Mouse (Mus musculus): ENCODE results near the gene Inpp4b.
"Not testable (repeated sequence)": the region's sequence is repeated elsewhere in the genome, so short reads cannot be mapped to it uniquely, and the experiment has no call there.

Inpp4b gene

DNA sequence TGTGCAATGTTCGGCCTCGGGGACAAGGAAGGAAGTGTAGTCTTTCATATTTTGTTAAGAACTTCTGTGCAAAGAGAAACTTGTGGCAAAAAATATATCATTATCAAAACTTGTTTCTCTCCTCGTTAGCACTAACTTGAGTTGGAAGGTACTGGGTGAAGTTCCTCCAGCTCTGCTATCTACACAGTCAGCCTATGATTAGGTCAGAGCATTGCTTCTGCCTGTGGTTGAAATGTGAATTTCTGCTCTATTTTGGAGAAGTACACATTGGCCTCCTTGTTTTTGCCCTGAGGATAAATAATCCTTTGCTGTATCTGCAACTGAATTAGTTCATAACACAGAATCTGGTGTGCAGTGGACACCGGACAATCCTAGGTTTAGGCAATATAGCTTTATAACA, 431.7 kb downstream of the Inpp4b start:
- no peak for DNase-seq (ENCODE audit: inconsistent age in 2 of 2, low spot score in 1 of 2)

DNA sequence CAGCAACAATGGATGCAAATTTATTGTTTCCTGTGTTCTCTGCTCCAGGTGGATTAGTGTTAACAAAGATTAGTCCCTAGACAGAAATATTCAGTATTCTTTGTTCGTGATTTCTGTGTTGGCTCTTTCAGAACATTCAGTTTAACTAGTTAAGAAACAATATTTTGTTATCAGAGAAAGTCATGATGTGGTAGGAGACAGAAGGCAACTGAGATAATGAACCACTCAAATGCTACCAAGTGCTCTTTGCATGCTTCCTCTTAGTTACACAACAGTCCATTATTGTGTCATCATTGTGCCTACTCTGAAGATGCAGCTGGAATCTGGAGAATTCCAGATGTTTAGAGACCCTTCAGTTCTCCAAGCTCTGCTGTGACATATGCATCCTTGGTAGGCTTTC, 432.1 kb downstream of the Inpp4b start:
- no peak for DNase-seq (ENCODE audit: inconsistent age in 2 of 2, low spot score in 1 of 2)

DNA sequence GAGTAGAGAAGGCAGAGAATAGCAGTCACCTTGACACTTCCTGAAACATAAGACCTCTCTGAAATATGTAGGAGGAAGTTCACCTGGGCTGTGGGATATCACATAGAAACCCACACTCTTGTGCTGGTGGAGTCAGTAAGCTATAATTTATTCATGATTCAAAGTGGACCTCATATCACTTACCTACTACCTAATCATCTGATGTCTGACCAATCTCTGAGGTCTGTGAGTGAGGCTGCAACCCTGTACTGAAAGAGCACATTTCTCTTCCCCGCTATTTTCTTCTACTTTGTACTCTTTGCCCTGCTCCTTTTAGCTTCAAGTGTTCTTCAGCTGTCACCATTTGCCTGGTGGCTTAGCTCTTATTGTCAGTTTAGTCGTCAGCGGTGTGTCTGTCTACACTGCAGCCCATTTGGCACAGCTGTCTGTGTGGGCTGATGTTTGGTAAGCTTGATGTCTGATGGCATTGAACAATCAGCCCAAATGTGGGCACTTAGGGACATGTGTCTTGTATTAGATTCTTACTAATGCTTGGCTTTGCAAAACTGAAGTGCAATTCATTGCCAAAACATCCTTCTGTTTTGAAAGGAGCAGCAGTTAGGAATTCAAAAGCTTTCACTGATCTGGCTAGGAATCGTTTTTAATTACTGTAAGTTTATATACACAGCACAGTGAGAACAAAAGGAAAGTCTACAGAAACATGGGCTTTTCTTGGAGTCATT, 434.3 kb downstream of the Inpp4b start:
- no peak for DNase-seq (ENCODE audit: inconsistent age in 2 of 2, low spot score in 1 of 2)

DNA sequence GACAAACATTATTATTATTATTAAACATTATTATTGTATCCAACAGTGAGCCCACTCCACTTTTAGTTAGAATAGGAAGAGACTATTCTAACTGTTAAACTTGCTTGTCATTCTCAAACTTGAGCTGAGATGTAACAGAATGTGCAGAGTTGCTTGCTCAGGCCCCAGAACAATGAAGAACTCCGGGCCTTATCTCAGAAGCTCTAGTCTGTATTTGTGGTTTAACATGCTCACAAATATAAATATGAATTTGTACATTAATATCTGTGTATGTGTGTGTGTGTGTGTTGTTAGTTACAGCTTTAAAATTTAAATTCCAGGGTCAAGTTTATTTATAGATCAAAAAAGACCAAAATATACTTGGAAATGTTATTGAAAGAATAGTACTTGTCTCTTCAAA, 435.3 kb downstream of the Inpp4b start:
- DNase-seq (ENCODE audit: inconsistent age in 2 of 2, low spot score in 1 of 2), result no peak

DNA sequence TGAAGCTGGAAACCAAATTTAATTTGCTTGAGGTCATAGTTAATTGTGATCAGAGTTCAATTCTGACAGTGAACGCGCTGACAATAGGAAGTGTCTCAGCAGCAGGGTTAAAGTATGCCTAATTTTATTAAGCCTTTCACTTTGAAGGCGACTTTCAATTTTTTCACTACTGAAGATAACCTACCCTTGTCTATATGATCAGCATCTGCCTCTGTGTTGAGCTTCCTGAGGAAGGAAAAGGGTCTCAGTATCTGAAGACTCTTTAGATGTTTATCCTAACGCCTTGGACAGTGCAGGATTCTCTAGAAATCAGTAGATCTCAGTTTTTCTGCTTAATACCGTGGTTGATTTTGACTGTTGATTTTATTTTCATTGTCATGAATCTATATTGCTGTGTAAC, 437.1 kb downstream of the Inpp4b start:
- no peak for DNase-seq (ENCODE audit: inconsistent age in 2 of 2, low spot score in 1 of 2)

DNA sequence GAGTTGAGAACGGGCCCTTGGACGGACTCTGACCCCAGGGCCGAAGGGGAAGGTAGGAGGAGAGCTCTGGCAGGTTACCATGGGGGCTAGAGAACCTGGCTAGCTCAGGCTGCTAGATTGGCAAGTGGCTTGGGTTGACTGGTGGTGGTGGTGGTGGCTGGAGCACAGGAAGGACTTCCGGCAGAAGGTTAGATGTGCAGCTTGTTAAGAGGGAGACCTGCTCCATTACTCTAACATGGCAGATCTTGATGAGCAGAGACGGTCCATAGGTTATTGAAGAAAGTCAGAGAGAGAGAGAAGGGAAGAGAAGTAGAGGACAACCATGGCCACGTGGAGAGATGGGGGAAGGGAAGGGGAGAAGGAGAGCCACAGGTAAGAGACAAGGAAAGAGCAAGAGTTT, 437.8 kb downstream of the Inpp4b start:
- DNase-seq (ENCODE audit: inconsistent age in 2 of 2, low spot score in 1 of 2), result no peak

DNA sequence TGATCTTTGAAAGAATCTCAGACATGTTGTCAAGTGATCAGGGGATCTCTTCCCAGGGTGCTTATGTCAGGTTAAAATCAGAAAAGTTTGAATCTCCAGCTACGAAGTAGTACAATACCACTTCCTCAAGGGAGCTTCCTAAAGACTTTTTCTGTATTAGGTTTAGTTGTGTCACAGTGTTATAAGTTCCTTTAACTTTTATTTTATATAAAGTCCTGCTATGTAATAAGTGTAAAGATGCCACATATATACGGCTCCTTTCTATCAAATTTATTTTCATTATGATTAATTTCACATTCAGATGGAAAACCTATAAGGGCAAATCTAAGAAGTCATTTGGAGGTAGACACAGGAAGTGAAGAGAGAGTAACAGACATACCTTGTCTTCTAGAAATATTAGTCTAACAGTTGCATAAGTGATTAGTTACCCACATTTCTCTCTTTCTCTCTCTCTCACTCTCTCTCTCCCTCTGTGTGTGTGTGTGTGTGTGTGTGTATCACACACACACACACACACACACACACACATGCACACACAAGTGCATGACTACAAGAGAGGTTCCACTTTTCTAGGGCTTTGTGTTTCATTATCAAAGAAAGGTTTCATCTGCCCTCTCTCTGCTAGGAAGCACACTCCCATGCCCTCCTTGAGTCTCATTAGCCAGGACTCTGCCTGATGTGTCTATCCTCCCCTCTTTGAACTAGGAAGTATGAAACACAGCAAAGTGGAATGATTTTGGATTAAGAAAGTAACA, 438.7 kb downstream of the Inpp4b start:
- no peak for DNase-seq (ENCODE audit: inconsistent age in 2 of 2, low spot score in 1 of 2)

DNA sequence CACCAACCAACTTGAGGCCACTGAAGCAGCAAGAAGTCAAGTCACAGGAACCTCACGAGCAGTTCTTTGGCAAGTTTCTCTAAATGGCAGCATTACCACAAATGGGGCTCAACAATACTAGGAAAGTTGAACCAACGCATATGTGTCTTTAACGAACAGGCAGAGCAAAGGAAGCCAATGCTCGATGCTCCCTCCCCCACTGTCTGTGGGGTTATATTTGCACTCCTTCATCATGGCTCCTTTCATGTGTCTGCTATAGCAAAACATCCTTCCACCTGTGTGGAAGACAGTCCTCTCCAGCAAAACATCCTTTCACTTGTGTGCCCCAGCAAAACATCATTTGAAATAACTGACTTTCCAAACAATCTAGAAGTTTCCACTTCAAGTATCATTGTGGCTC, 440.4 kb downstream of the Inpp4b start:
- DNase-seq (ENCODE audit: inconsistent age in 2 of 2, low spot score in 1 of 2), result peak in 1 of 2 experiments; percentile 18

DNA sequence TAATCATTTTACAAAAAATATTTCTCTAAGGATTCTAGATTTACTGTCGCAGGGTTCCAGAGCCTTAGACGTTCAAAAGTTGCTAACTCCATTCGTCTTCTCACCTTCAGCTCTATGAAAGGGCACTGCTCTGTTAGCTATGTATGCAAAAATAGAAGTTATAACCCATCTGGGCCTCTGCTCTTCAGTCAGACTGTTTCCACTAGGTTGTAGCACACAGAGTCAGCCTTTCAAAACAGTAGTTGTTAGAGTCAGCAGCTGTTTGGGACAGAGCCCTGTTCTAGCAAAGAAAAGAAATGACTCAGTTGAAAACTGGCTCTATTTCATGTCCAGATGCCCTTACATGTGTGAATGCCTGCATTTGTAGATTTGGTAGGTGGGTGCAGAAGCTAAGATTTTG, 442.4 kb downstream of the Inpp4b start:
- no peak for DNase-seq (ENCODE audit: inconsistent age in 2 of 2, low spot score in 1 of 2)

DNA sequence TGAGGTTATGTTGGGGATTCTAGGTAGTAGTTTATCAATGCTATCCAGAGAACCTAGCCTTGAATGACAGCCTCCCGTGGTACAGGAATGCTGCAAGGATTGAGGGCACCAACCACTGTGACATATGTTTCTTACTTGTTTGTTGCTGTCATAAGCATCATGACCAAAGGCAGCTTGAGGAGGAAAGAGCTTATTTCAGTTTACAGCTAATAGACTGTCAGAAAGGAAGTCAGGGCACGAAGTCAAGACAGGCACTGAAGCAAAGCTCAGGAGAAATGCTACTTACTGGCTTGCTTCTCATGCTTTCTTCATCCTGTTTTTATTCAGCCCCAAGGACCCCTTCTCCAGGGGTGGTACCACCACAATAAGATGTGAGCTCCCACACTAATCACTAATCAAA, 446.1 kb downstream of the Inpp4b start:
- no peak for DNase-seq (ENCODE audit: inconsistent age in 2 of 2, low spot score in 1 of 2)

DNA sequence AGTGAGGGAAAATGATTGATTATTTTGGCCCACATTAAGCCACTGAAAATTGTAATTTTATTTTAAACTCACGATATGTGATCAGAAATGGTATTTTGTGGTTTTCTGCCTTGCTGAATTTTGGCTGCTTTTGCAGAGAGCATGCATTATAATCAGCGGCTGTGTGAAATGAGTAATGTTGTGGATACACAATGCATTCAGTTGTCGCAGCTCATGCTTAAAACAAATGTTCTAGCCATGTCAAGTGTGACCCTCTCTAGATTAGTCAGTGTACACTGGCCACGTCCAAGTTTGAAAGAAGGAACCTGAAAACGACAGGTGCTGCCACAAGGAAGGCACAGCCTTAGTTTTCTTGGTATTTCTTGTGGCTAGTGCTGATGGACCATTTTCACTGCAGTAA, 450.3 kb downstream of the Inpp4b start:
- DNase-seq (ENCODE audit: inconsistent age in 2 of 2, low spot score in 1 of 2), result no peak

DNA sequence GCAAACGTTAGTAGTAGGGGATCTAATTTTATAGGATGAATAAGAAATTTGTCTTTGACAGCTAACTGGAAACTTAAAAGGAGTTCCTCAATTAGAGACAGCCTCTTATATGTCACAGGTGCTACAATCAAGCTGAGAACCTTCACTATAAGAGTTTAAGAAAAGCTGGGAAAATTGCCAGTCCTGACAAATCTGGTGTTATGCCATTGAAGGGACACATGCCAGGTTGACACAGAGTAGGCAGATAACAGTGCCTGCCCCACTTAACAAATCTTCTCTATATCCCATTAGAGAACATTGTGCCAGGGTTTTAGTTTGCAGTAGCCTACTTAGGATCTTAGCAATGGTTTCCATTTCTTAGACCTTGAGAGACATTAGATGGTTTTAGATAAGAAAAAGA, 456.1 kb downstream of the Inpp4b start:
- no peak for DNase-seq (ENCODE audit: inconsistent age in 2 of 2, low spot score in 1 of 2)

DNA sequence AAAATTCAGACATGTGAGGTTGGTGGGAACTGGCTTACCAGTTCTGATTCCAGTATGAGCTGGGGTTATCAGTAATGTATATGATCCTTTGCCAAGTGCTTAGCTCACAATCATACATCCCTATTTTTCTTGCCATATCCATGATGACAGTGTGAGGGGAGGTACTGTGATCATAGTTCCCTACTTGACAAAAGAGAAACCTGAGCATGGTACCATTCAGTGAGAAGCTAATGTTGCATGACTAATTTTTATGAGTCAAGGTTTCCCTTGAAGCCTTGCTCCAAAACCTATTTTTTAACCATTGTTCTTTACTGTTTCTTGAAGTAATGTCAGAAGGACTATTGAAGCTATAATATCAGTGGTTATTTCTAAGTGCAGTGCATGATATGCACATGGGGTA, 458.4 kb downstream of the Inpp4b start:
- DNase-seq (ENCODE audit: inconsistent age in 2 of 2, low spot score in 1 of 2), result peak in 1 of 2 experiments; percentile 32

DNA sequence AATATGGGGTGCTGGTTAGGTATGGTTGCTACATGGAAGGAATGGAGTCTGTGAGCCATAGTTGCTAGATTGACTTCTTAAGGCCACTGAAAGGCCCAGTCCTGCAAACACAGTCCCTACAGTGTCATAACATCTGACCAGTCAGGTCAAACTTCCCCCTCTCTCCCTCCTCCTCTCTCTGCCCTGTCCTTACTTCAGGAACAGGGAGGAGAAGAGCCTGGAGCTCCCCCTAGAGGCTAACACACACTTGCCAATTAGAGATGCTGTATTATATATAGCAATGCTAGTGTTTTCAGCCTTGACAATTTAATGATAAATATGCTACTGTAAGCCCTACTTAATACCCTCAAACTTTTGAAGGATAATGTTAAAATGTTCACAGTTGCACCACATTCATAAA, 464.4 kb downstream of the Inpp4b start:
- DNase-seq (ENCODE audit: inconsistent age in 2 of 2, low spot score in 1 of 2), result peak; percentile 51 to 87

DNA sequence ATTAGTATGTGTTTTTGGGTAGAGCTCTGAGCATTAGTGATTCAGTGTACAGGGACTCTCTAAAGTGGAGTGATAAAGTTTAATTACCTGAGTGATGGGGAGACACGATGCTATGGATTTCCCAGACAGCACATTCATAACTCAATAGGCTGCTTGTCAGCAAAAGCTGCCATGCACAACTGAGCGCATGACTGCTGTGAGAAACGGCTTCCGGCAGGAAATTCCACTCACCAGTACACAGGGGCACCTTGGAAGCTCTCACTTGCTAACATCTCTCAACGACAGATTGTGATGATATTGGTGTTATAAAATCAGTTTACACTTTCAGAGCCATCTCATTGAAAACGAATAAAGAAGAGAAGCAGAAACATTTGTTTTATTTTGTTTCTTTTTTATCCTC, 465.2 kb downstream of the Inpp4b start:
- no peak for DNase-seq (ENCODE audit: inconsistent age in 2 of 2, low spot score in 1 of 2)

DNA sequence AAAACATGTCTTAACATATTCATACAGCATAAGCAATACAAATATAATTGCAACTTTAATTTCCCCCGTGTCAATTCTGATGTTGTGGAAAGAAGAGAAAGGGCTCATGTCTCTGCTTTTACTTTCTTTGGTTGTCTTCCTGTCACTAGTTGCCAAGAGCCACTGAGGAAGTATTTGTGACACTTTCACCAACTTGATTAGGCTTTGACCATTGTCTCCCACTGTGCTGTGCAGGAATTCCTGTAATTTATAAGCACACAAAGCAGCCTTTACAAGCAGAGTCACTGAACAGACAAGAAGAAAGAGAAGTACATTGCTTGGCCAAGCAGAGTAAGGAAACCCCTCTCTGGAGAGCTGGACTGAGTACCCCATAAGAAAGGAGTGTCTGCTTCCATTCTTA, 466.1 kb downstream of the Inpp4b start:
- no peak for DNase-seq (ENCODE audit: inconsistent age in 2 of 2, low spot score in 1 of 2)

DNA sequence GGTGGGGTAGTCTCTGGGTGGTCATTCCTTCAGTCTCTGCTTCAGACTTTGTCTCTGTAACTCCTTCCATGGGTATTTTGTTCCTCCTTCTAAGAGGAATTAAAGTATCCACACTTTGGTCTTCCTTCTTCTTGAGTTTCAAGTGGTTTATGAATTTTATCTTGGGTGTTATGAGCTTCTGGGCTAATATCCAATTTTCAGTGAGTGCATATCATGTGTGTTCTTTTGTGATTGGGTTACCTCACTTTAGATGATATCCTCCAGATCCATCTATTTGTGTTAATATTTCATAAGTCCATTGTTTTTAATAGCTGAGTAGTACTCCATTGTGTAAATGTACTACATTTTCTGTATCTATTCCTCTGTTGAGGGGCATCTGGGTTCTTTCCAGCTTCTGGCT, 467.1 kb downstream of the Inpp4b start:
- DNase-seq (ENCODE audit: inconsistent age in 2 of 2, low spot score in 1 of 2), result not testable (repeated sequence)

DNA sequence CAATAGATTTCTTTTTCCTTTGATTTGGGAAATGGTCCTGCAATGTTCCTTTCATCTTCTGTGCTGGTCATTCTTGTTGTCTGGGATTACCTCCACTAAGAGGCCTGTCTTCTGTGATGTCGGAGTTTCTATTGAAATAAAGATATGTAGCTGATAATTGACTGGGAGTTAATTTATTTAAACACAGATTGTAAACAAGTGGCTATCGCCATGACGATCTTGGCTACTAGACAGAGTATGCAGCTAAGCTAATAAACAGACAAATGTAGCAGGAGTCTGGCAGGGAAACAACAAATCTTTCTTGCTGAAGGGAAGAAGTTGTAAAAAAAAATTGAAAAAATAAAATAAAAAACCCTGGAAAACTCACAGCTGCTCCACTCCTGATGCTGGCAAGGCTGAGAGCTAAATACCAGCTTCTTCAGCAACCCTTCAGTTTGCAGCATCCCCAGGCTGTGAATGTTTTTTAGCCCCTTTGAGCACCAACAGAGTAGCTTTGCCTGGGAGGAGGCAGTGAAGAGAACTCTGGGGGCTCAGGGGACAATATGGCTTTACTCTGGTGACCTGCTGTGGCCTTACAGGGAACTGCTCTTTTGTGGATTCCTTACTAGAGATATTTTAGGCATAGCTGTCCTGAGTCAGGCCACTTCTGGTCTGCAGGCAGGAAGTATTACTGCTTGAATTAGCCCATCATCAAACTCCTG, 469.8 kb downstream of the Inpp4b start:
- DNase-seq (ENCODE audit: inconsistent age in 2 of 2, low spot score in 1 of 2), result peak; percentile 4 to 35

DNA sequence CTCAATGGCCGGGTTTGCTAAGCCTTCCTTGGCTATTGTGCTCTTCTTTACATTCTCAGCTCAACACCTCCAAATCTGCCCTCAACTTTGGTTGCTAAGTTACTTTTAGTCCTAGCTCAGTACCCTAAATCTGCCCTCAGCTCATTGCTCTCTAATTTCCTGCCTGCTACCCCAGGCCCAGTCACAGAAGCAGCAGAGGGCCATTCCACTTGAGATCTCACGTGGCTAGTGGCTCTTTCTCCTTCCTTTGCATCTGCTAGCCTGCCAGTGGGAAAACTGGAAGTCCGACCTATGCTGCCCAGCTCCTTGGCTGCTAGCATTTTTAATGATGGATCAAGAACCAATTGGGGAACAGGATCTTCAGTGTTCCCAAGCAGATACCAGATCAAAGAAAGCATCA, 472.4 kb downstream of the Inpp4b start:
- DNase-seq (ENCODE audit: inconsistent age in 2 of 2, low spot score in 1 of 2), result no peak

DNA sequence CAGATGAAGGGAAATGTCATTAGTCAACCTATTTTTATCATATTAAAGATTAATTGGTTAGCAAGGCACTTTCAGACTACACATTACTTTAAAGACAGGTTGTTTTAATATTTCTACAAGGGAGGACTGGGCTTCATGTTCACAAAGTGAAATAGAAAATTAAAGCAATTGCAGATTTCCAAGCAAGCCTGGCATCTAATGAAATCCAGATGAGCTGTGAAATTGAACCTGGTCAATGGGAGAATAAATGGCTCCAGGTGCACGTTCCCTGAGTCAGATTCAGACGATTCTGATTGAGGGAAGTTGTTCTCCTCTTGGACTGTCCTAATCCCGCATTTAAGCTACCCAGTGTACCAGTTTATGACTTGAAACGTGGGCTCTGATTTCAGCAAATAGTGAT, 473.2 kb downstream of the Inpp4b start:
- no peak for DNase-seq (ENCODE audit: inconsistent age in 2 of 2, low spot score in 1 of 2)

DNA sequence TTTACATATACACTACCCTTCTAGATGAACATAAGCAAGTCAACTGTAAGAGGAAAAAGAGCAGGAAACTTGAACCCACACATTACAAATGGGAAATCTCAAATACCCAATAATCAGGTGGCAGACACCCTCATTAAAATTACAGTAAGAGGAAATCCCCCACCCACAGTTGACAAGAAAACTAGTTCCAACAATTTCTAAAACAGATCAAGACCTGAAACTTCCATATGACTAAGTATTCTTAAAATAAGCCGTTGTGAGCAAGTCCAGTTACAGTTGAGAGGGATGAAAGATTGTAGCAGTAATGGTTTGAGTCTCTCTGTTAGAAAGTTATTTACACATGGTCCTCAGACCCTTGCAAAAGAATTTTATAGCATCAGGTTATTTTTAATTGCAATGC, 480.8 kb downstream of the Inpp4b start:
- DNase-seq (ENCODE audit: inconsistent age in 2 of 2, low spot score in 1 of 2), result no peak

DNA sequence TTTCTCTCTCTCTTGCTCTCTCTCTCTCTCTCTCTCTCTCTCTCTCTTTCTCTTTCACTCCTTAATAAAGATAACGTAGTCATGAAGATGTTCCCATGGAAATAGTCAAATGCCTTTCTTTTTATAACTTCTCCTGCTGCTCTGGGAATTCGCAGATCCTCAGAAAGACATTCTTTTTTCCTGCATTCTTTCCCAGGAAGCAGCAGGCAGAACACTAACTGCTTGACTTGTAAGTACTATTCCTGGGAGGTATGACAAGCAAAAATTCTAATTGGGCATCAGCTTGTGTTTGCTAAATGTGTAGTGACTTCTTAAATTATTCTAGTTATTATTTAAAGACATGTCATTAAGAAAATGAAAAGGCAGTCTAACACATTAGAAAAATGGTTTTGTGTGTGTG, 482.6 kb downstream of the Inpp4b start:
- no peak for DNase-seq (ENCODE audit: inconsistent age in 2 of 2, low spot score in 1 of 2)

Data from adrenal gland, adult (tissue).